Mouse (Mus musculus): ENCODE measurements at regions not wholly inside any gene's neighbourhood (a gene's known extent, or its start where the extent isn't known, plus 50 kb on each side); places are given as distances from the start of the nearest gene placed in this dataset.

DNA sequence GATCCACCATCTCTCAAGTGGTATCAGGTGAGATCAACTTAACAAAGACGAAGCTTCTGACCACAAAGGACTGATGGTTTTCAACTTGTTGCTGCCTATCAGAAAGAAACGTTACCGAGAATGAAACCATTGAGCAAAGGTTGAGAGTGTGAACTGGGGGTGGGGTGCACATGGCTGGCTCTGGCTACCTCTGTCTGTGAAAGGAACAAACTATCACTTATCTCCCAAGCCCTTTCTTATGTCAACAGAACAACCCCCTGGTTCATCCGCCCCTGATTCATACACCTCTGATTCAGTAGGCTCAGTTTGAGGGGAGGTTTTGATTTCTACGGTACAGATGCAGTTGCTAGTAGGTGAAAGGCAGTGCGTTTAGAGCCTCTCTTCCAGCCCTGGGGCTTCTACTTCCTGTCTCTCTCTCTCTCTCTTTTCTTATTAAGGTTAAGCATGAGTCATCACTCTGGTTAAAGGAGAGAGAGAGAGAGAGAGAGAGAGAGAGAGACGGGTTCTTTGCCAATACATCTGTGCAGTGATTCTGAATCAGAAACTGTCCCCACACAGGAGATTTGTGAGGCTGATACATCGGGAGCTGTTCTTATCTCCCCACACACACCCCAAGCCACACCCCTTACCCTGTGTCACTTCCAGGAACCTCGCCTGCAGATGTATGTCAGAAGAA lies 59.0 kb upstream of the Hif1a start:
- TF ChIP-seq CTCF (conservative IDR thresholded peaks at IDR 0.05; ENCODE audit: insufficient read depth, insufficient read length, low read depth, low read length) (no peak), POLR2A (IDR thresholded peaks at IDR 0.05; ENCODE audit: low read depth, low read length) (no peak)

Data from kidney, adult 2 months (tissue).